8 mouse cellular contexts compared by ENCODE assay signal in genomic region chr3:90083034-90083433, GRCm38 (mm10). TPM values are rescaled to one million over a fixed set of nuclear protein-coding genes. Genes with fewer than 3 reads are reported as not detected.
A peak's percentile ranks its signal among the peaks of the same experiment; 100 is the strongest.
DNase-seq lines count a peak whose midpoint lies in the region; ATAC-seq lines count a peak whose summit lies in the region.

No protein-coding gene starts in this region.

- peak; percentile 33 for DNase-seq in cerebellum, adult 9-11 months
- no peak for DNase-seq in cerebellum, adult 11 months
- DNase-seq in thymus, postnatal 14 days, result peak; percentile 28
- DNase-seq in thymus, adult 18-20 months, result no peak
- peak; percentile 59 for DNase-seq in intestine, embryonic 14.5 days (ENCODE audit: low spot score)
- peak; percentile 38 to 58 for DNase-seq in lung, postnatal 4 days
- no peak for DNase-seq in c-Kit-positive CD71-positive TER-119-positive erythroid progenitor cells, embryonic 14.5 days (ENCODE audit: low spot score)
- DNase-seq in spleen, adult 18-20 months, result no peak

- ATAC-seq in intestine, embryonic 14.5 days (replicated peaks; ENCODE audit: low FRiP score, low TSS enrichment, low read depth), result no peak

- peak overlapping the region; percentile 99 for H3K27ac ChIP-seq in intestine, embryonic 14.5 days (ENCODE audit: low read depth)

- H3K9me3 ChIP-seq in intestine, embryonic 14.5 days (ENCODE audit: control insufficient read depth, low read length), result no peaks in the 10 kb centered on the region

- peak overlapping the region; percentile 8; the same call in 1 of the 2 replicates for H3K4me3 ChIP-seq in intestine, embryonic 14.5 days (ENCODE audit: low read depth, low read length)

- H3K9ac ChIP-seq in intestine, embryonic 14.5 days (ENCODE audit: low read length), result peak overlapping the region; percentile 27

- peaks cover 47% of the 10 kb centered on the region for H3K4me1 ChIP-seq in intestine, embryonic 14.5 days (replicated peaks; ENCODE audit: control insufficient read depth, insufficient read depth, low read length)

- no peaks in the 10 kb centered on the region for H3K27me3 ChIP-seq in intestine, embryonic 14.5 days (replicated peaks; ENCODE audit: control insufficient read depth, insufficient read depth, low read length)

- WGBS in intestine, embryonic 14.5 days, result 32% methylated on average over 5 of the region's 5 CpGs

- peak overlapping the region; percentile 59 for H3K4me2 ChIP-seq in intestine, embryonic 14.5 days (ENCODE audit: low read length)

- peaks cover 25% of the 10 kb centered on the region for H3K36me3 ChIP-seq in intestine, embryonic 14.5 days (ENCODE audit: control insufficient read depth, insufficient read depth, low read length)

RNA-seq across cellular contexts. Expression of gene Tpm3, which starts 10.6 kb away (rescaled TPM):
- polyA plus RNA-seq in intestine, embryonic 14.5 days (2014; fragmentation: Nextera tagmentation; extraction: Ambion mirVana), result 574 and 579 TPM in 2 replicates

RNA-seq across cellular contexts. Expression of gene Nup210l, which starts 20.9 kb away (rescaled TPM):
- 0.50 and 0.53 TPM in 2 replicates for polyA plus RNA-seq in intestine, embryonic 14.5 days (2014; fragmentation: Nextera tagmentation; extraction: Ambion mirVana)

RNA-seq across cellular contexts. Expression of gene Ubap2l, which starts 30.6 kb away (rescaled TPM):
- polyA plus RNA-seq in intestine, embryonic 14.5 days (2014; fragmentation: Nextera tagmentation; extraction: Ambion mirVana), result 214 and 227 TPM in 2 replicates

RNA-seq across cellular contexts. Expression of gene 4933434E20Rik, which starts 31.6 kb away (rescaled TPM):
- 166 and 175 TPM in 2 replicates for polyA plus RNA-seq in intestine, embryonic 14.5 days (2014; fragmentation: Nextera tagmentation; extraction: Ambion mirVana)

Comparison
In these comparisons a context has a peak if more than half of its experiments do, and no peak if none do; other contexts are left out.
1. DNase-seq: peak in cerebellum, adult 9-11 months (single experiment), thymus, postnatal 14 days (single experiment), intestine, embryonic 14.5 days (single experiment) and lung, postnatal 4 days (2 of 2); none in cerebellum, adult 11 months (single experiment), thymus, adult 18-20 months (0 of 2), c-Kit-positive CD71-positive TER-119-positive erythroid progenitor cells, embryonic 14.5 days (single experiment) and spleen, adult 18-20 months (0 of 2).